Mouse (Mus musculus): ENCODE measurements around the gene Ccdc169. TPM values are rescaled to one million over a fixed set of nuclear protein-coding genes. Genes with fewer than 3 reads are reported as not detected.

Ccdc169 gene
- polyA plus RNA-seq, 1 experiment, result 0.05 TPM

- Histone ChIP-seq H3ac (ENCODE audit: control insufficient read depth, insufficient read length, low read depth) (peak overlapping the region; percentile 1), H3K36me3 (ENCODE audit: control insufficient read depth, insufficient read depth) (no peaks in the 10 kb centered on the region), H3K27me3 (ENCODE audit: control insufficient read depth, insufficient read depth, insufficient read length) (no peaks in the 10 kb centered on the region), H3K79me3 (ENCODE audit: low read depth) (no peaks in the 10 kb centered on the region), H3K79me2 (ENCODE audit: control insufficient read depth, insufficient read depth) (no peaks in the 10 kb centered on the region), H3K4me3 (ENCODE audit: insufficient read depth, poor library complexity, severe bottlenecking) (no peak overlapping the region)
- TF ChIP-seq CTCF (IDR thresholded peaks at IDR 0.05; ENCODE audit: control insufficient read depth, insufficient read depth, insufficient read length) (no peak), MYOD1 (IDR thresholded peaks at IDR 0.05; ENCODE audit: control insufficient read depth, insufficient read length, low read depth) (peak; percentile 38), CEBPB (IDR thresholded peaks at IDR 0.05; ENCODE audit: low read depth) (no peak), FOSL1 (IDR thresholded peaks at IDR 0.05; ENCODE audit: insufficient read depth, low read length, poor library complexity, severe bottlenecking) (no peak), MAX (IDR thresholded peaks at IDR 0.05) (no peak), MYOG (IDR thresholded peaks at IDR 0.05; ENCODE audit: control insufficient read depth, extremely low read depth, insufficient read length) (no peak), USF1 (IDR thresholded peaks at IDR 0.05; ENCODE audit: low read depth) (peak; percentile 85)
Measured at GRCm38 (mm10) chr3:55095968-55096654, 41.0 kb upstream of the Ccdc169 start.

- H3K79me3 ChIP-seq (ENCODE audit: low read depth), result no peaks in the 10 kb centered on the region
- H3K4me3 ChIP-seq (ENCODE audit: insufficient read depth, poor library complexity, severe bottlenecking), result no peak overlapping the region
- no peaks in the 10 kb centered on the region for H3K27me3 ChIP-seq (ENCODE audit: control insufficient read depth, insufficient read depth, insufficient read length)
- no peaks in the 10 kb centered on the region for H3K79me2 ChIP-seq (ENCODE audit: control insufficient read depth, insufficient read depth)
- TF ChIP-seq FOSL1 (IDR thresholded peaks at IDR 0.05; ENCODE audit: insufficient read depth, low read length, poor library complexity, severe bottlenecking) (no peak), CEBPB (IDR thresholded peaks at IDR 0.05; ENCODE audit: low read depth) (no peak)
- H3K36me3 ChIP-seq (ENCODE audit: control insufficient read depth, insufficient read depth), result no peaks in the 10 kb centered on the region
- H3ac ChIP-seq (ENCODE audit: control insufficient read depth, insufficient read length, low read depth), result peak overlapping the region; percentile 35
Measured at GRCm38 (mm10) chr3:55096655-55097005, 40.5 kb upstream of the Ccdc169 start.

GRCm38 (mm10) chr3:55097186-55097585 lies 40.0 kb upstream of the Ccdc169 start:
- peak overlapping the region; percentile 35 for H3ac ChIP-seq (ENCODE audit: control insufficient read depth, insufficient read length, low read depth)
- TF ChIP-seq FOSL1 (IDR thresholded peaks at IDR 0.05; ENCODE audit: insufficient read depth, low read length, poor library complexity, severe bottlenecking) (no peak), MYOD1 (IDR thresholded peaks at IDR 0.05; ENCODE audit: control insufficient read depth, insufficient read length, low read depth) (peak; percentile 3)
- H3K36me3 ChIP-seq (ENCODE audit: control insufficient read depth, insufficient read depth), result no peaks in the 10 kb centered on the region
- no peaks in the 10 kb centered on the region for H3K79me3 ChIP-seq (ENCODE audit: low read depth)
- H3K4me3 ChIP-seq (ENCODE audit: insufficient read depth, poor library complexity, severe bottlenecking), result no peak overlapping the region
- no peaks in the 10 kb centered on the region for H3K79me2 ChIP-seq (ENCODE audit: control insufficient read depth, insufficient read depth)
- no peaks in the 10 kb centered on the region for H3K27me3 ChIP-seq (ENCODE audit: control insufficient read depth, insufficient read depth, insufficient read length)

GRCm38 (mm10) chr3:55098014-55098413 lies 39.1 kb upstream of the Ccdc169 start:
- Histone ChIP-seq H3ac (ENCODE audit: control insufficient read depth, insufficient read length, low read depth) (no peak overlapping the region), H3K27me3 (ENCODE audit: control insufficient read depth, insufficient read depth, insufficient read length) (no peaks in the 10 kb centered on the region), H3K36me3 (ENCODE audit: control insufficient read depth, insufficient read depth) (no peaks in the 10 kb centered on the region), H3K4me3 (ENCODE audit: insufficient read depth, poor library complexity, severe bottlenecking) (no peak overlapping the region), H3K79me2 (ENCODE audit: control insufficient read depth, insufficient read depth) (no peaks in the 10 kb centered on the region), H3K79me3 (ENCODE audit: low read depth) (no peaks in the 10 kb centered on the region)
- TF ChIP-seq MYOD1 (IDR thresholded peaks at IDR 0.05; ENCODE audit: control insufficient read depth, insufficient read length, low read depth) (peak; percentile 54), CTCF (IDR thresholded peaks at IDR 0.05; ENCODE audit: control insufficient read depth, insufficient read depth, insufficient read length) (no peak), CEBPB (IDR thresholded peaks at IDR 0.05; ENCODE audit: low read depth) (no peak)

- Histone ChIP-seq H3K79me3 (ENCODE audit: low read depth) (no peaks in the 10 kb centered on the region), H3K27me3 (ENCODE audit: control insufficient read depth, insufficient read depth, insufficient read length) (no peaks in the 10 kb centered on the region), H3ac (ENCODE audit: control insufficient read depth, insufficient read length, low read depth) (no peak overlapping the region), H3K4me3 (ENCODE audit: insufficient read depth, poor library complexity, severe bottlenecking) (no peak overlapping the region), H3K79me2 (ENCODE audit: control insufficient read depth, insufficient read depth) (no peaks in the 10 kb centered on the region), H3K36me3 (ENCODE audit: control insufficient read depth, insufficient read depth) (no peaks in the 10 kb centered on the region)
- no peak for TF ChIP-seq CEBPB (IDR thresholded peaks at IDR 0.05; ENCODE audit: low read depth)
- TF ChIP-seq MAX (IDR thresholded peaks at IDR 0.05), result peak; percentile 29
- TF ChIP-seq MYOD1 (IDR thresholded peaks at IDR 0.05; ENCODE audit: control insufficient read depth, insufficient read length, low read depth), result peak; percentile 76
- TF ChIP-seq FOSL1 (IDR thresholded peaks at IDR 0.05; ENCODE audit: insufficient read depth, low read length, poor library complexity, severe bottlenecking), result no peak
- no peak for TF ChIP-seq CTCF (IDR thresholded peaks at IDR 0.05; ENCODE audit: control insufficient read depth, insufficient read depth, insufficient read length)
- TF ChIP-seq USF1 (IDR thresholded peaks at IDR 0.05; ENCODE audit: low read depth), result no peak
- TF ChIP-seq MYOG (IDR thresholded peaks at IDR 0.05; ENCODE audit: control insufficient read depth, extremely low read depth, insufficient read length), result no peak
Measured at GRCm38 (mm10) chr3:55098990-55099389, 38.1 kb upstream of the Ccdc169 start.

GRCm38 (mm10) chr3:55101092-55101491 lies 36.0 kb upstream of the Ccdc169 start:
- Histone ChIP-seq H3K36me3 (ENCODE audit: control insufficient read depth, insufficient read depth) (no peaks in the 10 kb centered on the region), H3K79me2 (ENCODE audit: control insufficient read depth, insufficient read depth) (no peaks in the 10 kb centered on the region), H3K4me3 (ENCODE audit: insufficient read depth, poor library complexity, severe bottlenecking) (no peak overlapping the region)

More at GRCm38 (mm10) chr3:55101092-55101491, 36.0 kb upstream of the Ccdc169 start:
- no peaks in the 10 kb centered on the region for H3K79me3 ChIP-seq (ENCODE audit: low read depth)
- no peaks in the 10 kb centered on the region for H3K27me3 ChIP-seq (ENCODE audit: control insufficient read depth, insufficient read depth, insufficient read length)
- H3ac ChIP-seq (ENCODE audit: control insufficient read depth, insufficient read length, low read depth), result no peak overlapping the region
- no peak for TF ChIP-seq MAX (IDR thresholded peaks at IDR 0.05)

All from C2C12 (cell line).